8 mouse cellular contexts compared by ENCODE assay signal in genomic region chr10:105714844-105715243, GRCm38 (mm10).
DNase-seq lines count a peak whose midpoint lies in the region; ATAC-seq lines count a peak whose summit lies in the region.

No protein-coding gene starts in this region.

- no peak for ATAC-seq in erythroid progenitor cell, adult 5-6 weeks (replicated peaks; ENCODE audit: low FRiP score, poor library complexity, severe bottlenecking)

- DNase-seq in heart, adult 8-10 months (ENCODE audit: low spot score) = peak; percentile 2
- no peak for DNase-seq in heart, adult 9 months (ENCODE audit: low spot score in 2 of 2)
- peak; percentile 5 for DNase-seq in right cerebral cortex, adult 18-20 months
- no peak for DNase-seq in right cerebral cortex, postnatal 36 days (ENCODE audit: low spot score in 2 of 2)
- DNase-seq in cerebellum, postnatal 36 days = peak; percentile 7 to 42
- peak; percentile 8 for DNase-seq in left cerebral cortex, postnatal 4 days
- DNase-seq in spleen, postnatal 4 days (ENCODE audit: low spot score in 2 of 2) = no peak

- intact Hi-C loops in left cerebral cortex, postnatal 4 days (cut with DNase I) = loop anchor here (5.0 kb wide), 1 partner anchor 143 kb away; the partner anchor contains the start of gene Tmtc2

Comparison
In these comparisons a context has a peak if more than half of its experiments do, and no peak if none do; other contexts are left out.
1. DNase-seq: peak in heart, adult 8-10 months (single experiment), right cerebral cortex, adult 18-20 months (single experiment), cerebellum, postnatal 36 days (2 of 2) and left cerebral cortex, postnatal 4 days (single experiment); none in heart, adult 9 months (0 of 2), right cerebral cortex, postnatal 36 days (0 of 2) and spleen, postnatal 4 days (0 of 2).